Mouse (Mus musculus) heart, adult 2 months (tissue): ENCODE results near the gene Rnasek. TPM values are rescaled to one million over a fixed set of nuclear protein-coding genes. Genes with fewer than 3 reads are reported as not detected.

Experiments used
- DNase-seq, 2 experiments: peaks; one replicate each; pipeline ENCODE4 v3.0.0; 2021
- H3K27ac ChIP-seq: fragments of 200-600 bp; 2 replicates; pipeline ENCODE4 v1.8.1; 2022
- H3K27me3 ChIP-seq: fragments of 200-500 bp; 2 replicates; pipeline ENCODE4 v1.6.1; 2012; ENCODE audit warnings: mild to moderate bottlenecking, low read length, inconsistent platforms, mixed read lengths; ENCODE audit not compliant: control insufficient read depth, insufficient read depth
- H3K36me3 ChIP-seq: fragments of 200-500 bp; 2 replicates; pipeline ENCODE4 v1.6.1; 2012; ENCODE audit warnings: low read length, inconsistent platforms; ENCODE audit not compliant: control insufficient read depth, insufficient read depth
- H3K4me1 ChIP-seq: fragments of 200-500 bp; 2 replicates; pipeline ENCODE4 v1.6.1; 2011; ENCODE audit warnings: low read length; ENCODE audit not compliant: control insufficient read depth, insufficient read depth
- H3K4me3 ChIP-seq: fragments of 200-600 bp; 2 replicates; pipeline ENCODE4 v1.8.1; 2022
- H3K79me2 ChIP-seq: fragments of 200-500 bp; replicated peaks from 2 replicates; pipeline ENCODE4 v1.6.1; 2012; ENCODE audit warnings: mild to moderate bottlenecking, inconsistent platforms, low read length, moderate library complexity, mixed read lengths; ENCODE audit not compliant: control insufficient read depth, insufficient read depth
- H3K9ac ChIP-seq: fragments of 200-500 bp; 2 replicates; pipeline ENCODE4 v1.6.1; 2012; ENCODE audit warnings: low read depth, mild to moderate bottlenecking, control low read depth, inconsistent platforms, low read length, mixed read lengths
- CTCF ChIP-seq: fragments of 200-600 bp; IDR thresholded peaks from 2 replicates; pipeline ENCODE4 v1.8.1; 2022; ENCODE audit warnings: antibody characterized with exemption, mild to moderate bottlenecking, moderate library complexity
- EP300 ChIP-seq: fragments of 200-500 bp; IDR thresholded peaks from 2 replicates; pipeline ENCODE4 v1.6.1; 2011; ENCODE audit warnings: low read depth, low read length, control low read depth; ENCODE audit not compliant: insufficient read depth
- POLR2A ChIP-seq: fragments of 200-500 bp; IDR thresholded peaks from 2 replicates; pipeline ENCODE4 v1.6.1; 2011; ENCODE audit warnings: mild to moderate bottlenecking, low read depth, low read length, control low read depth; ENCODE audit not compliant: insufficient read depth
- WGBS: fragments of 180-500 bp; shearing (Covaris S2); methylation state at CpG from one replicate; pipeline ENCODE4 v1.1.7; 2018; 5-methylcytosine and 5-hydroxymethylcytosine counted together
- intact Hi-C: fragments of 180-260 bp; cut with DNase I; formaldehyde crosslinking; loops from one replicate; pipeline ENCODE4 v1.15.1; 2025
- polyA plus RNA-seq: library from polyadenylated mRNA; depleted of rRNA; stranded (reverse); fragments of >200 nt; gene quantifications from 2 replicates; pipeline ENCODE4 v1.2.3, GENCODE M21; 2012
- total RNA-seq, 2 experiments: library from RNA; stranded (reverse); gene quantifications; 2 replicates each; pipeline ENCODE4 v1.2.3; 2021

Rnasek gene
- total and polyA plus RNA-seq, 3 experiments, result 95.4 to 166 (median 103) TPM

GRCm38 (mm10) chr11:70227661-70228245 is 11.9 kb downstream of the Rnasek start:
- H3K27ac ChIP-seq, result peak overlapping the region; percentile 94
- peak overlapping the region; percentile 57 for H3K4me3 ChIP-seq
- H3K36me3 ChIP-seq, result peaks cover 3% of the 10 kb centered on the region
- peaks cover 7% of the 10 kb centered on the region for H3K4me1 ChIP-seq
- no peaks in the 10 kb centered on the region for H3K79me2 ChIP-seq
- 41% methylated on average over 4 of the region's 4 CpGs for WGBS
- H3K27me3 ChIP-seq, result no peaks in the 10 kb centered on the region
- intact Hi-C loops, result no loop called here
- no peak for TF ChIP-seq POLR2A
- no peak for TF ChIP-seq EP300
- H3K9ac ChIP-seq, result peak overlapping the region; percentile 52
- no peak for DNase-seq

- Histone ChIP-seq H3K4me1 (peaks cover 7% of the 10 kb centered on the region), H3K27ac (peak overlapping the region; percentile 94), H3K27me3 (no peaks in the 10 kb centered on the region), H3K36me3 (peaks cover 3% of the 10 kb centered on the region), H3K9ac (peak overlapping the region; percentile 60), H3K4me3 (peak overlapping the region; percentile 57), H3K79me2 (no peaks in the 10 kb centered on the region)
- 23% methylated on average over 5 of the region's 5 CpGs for WGBS
- DNase-seq, result no peak
- TF ChIP-seq CTCF, result no peak
- no peak for TF ChIP-seq EP300
- no peak for TF ChIP-seq POLR2A
- intact Hi-C loops, result no loop called here
Observed at GRCm38 (mm10) chr11:70227126-70227525, 12.5 kb downstream of the Rnasek start.

GRCm38 (mm10) chr11:70226602-70226890 is 13.1 kb downstream of the Rnasek start:
- H3K36me3 ChIP-seq, result peaks cover 3% of the 10 kb centered on the region
- WGBS, result 24% methylated on average over 18 of the region's 18 CpGs
- no peak for DNase-seq
- peak overlapping the region; percentile 60 for H3K9ac ChIP-seq
- H3K4me1 ChIP-seq, result peaks cover 7% of the 10 kb centered on the region
- H3K4me3 ChIP-seq, result peak overlapping the region; percentile 57
- intact Hi-C loops, result no loop called here
- no peaks in the 10 kb centered on the region for H3K27me3 ChIP-seq
- TF ChIP-seq EP300 (no peak), CTCF (no peak), POLR2A (no peak)
- peak overlapping the region; percentile 94 for H3K27ac ChIP-seq
- no peaks in the 10 kb centered on the region for H3K79me2 ChIP-seq

DNA sequence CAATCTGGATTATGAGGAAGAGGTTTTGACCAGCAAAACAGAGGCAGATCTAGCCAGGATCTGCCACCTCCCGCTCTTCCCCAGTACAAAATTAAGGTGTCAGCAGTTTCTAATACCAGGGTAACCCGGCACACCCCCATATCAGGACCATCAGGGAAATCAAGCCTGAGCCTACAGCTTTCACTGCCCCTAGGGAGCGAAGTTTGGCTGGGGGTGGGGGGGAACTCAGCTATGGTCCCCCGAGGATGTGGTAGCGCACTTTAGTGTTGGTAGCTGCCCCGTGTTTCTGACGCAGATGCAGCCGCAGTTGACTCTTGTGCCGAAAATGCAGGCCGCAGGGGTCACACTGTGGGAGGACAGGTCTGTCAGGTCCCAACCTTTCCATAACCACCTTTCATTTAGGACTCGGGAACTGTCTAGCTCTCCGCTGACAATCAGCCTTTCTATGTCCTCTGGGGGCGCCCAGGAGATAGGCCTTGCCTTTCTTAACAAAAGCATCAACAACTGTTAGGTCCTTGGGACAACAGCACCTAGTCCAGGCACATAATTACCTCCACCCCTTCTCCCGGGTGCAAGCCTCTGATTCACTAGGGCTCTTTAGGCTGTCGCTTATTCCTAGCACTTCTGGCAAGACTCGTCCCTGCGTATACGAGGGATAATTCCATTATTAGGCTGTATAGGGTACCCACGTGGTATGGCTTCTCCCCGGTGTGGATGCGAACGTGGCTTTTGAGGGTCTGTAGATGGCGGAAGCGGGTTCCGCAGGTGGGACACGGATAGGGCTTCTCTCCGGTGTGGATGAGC is 13.6 kb downstream of the Rnasek start:
- Histone ChIP-seq H3K27me3 (no peaks in the 10 kb centered on the region), H3K4me3 (peak overlapping the region; percentile 57), H3K9ac (peak overlapping the region; percentile 60), H3K27ac (peak overlapping the region; percentile 94), H3K4me1 (peaks cover 7% of the 10 kb centered on the region), H3K79me2 (no peaks in the 10 kb centered on the region), H3K36me3 (peaks cover 3% of the 10 kb centered on the region)
- 32% methylated on average over 27 of the region's 27 CpGs for WGBS
- no peak for TF ChIP-seq POLR2A
- TF ChIP-seq CTCF, result peak; percentile 33
- no peak for TF ChIP-seq EP300
- intact Hi-C loops, result no loop called here
- no peak for DNase-seq

DNA sequence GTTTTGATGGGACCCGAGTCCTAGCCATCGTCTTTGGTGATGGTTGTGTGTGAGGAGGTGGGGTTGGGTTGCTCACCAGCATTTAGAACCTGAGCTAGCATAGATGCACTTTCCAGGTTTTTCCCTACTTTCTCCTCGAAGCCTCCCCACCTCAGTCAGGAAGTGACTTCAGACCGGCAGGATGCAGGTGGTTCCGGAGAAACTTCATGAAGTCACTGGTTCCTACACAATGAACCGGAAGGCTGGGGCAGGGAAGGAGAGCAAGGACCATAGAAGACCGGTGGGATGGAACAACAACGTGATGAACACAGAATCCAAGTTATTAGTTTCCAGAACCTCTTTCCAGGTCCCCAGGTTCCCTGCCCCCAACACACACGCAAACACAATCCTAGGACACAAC is 15.9 kb downstream of the Rnasek start:
- Histone ChIP-seq H3K4me3 (peak overlapping the region; percentile 25), H3K27me3 (no peaks in the 10 kb centered on the region), H3K36me3 (peaks cover 3% of the 10 kb centered on the region), H3K79me2 (no peaks in the 10 kb centered on the region), H3K9ac (peak overlapping the region; percentile 7; the same call in 1 of the 2 replicates), H3K4me1 (peaks cover 9% of the 10 kb centered on the region), H3K27ac (peak overlapping the region; percentile 94)
- intact Hi-C loops, result no loop called here
- 47% methylated on average over 9 of the region's 9 CpGs for WGBS
- DNase-seq, result peak; percentile 70 to 80
- peak; percentile 68; the same call in 1 of the 2 replicates for TF ChIP-seq POLR2A
- TF ChIP-seq CTCF, result no peak
- TF ChIP-seq EP300, result peak; percentile 100
